Mouse (Mus musculus) fat pad, adult 2 months (tissue): ENCODE data around the gene Ngef.
"Not testable (repeated sequence)": the region's sequence is repeated elsewhere in the genome, so short reads cannot be mapped to it uniquely, and the experiment has no call there.

ENCODE experiments used
- DNase-seq: peaks from one replicate; pipeline ENCODE4 v3.0.0-alpha.2; 2011; ENCODE audit warnings: low read depth, low spot score; ENCODE audit errors: extremely low read depth

Gene Ngef

GRCm38 (mm10) chr1:87482546-87482945 lies 91.1 kb downstream of the Ngef start:
- no peak for DNase-seq

- DNase-seq, result no peak
These were observed 98.4 kb downstream of the Ngef start for GRCm38 (mm10) chr1:87475076-87475895.

- no peak for DNase-seq
These were observed 101.1 kb downstream of the Ngef start for GRCm38 (mm10) chr1:87472576-87472975.

GRCm38 (mm10) chr1:87471914-87472313 lies 101.8 kb downstream of the Ngef start:
- DNase-seq, result no peak

- not testable (repeated sequence) for DNase-seq
These were observed 103.7 kb downstream of the Ngef start, which contains the start of gene Snorc for GRCm38 (mm10) chr1:87469971-87470370. TSS of gene Snorc (plus strand) at chr1:87470271.

- DNase-seq, result no peak
These were observed 105.3 kb downstream of the Ngef start for GRCm38 (mm10) chr1:87468321-87468720.

- DNase-seq, result no peak
These were observed 106.2 kb downstream of the Ngef start for GRCm38 (mm10) chr1:87467469-87467868.

GRCm38 (mm10) chr1:87459856-87460255 lies 113.8 kb downstream of the Ngef start:
- not testable (repeated sequence) for DNase-seq

GRCm38 (mm10) chr1:87458045-87458444 lies 115.6 kb downstream of the Ngef start:
- no peak for DNase-seq

- no peak for DNase-seq
These were observed 117.2 kb downstream of the Ngef start for GRCm38 (mm10) chr1:87456425-87456824.

- DNase-seq, result no peak
These were observed 124.2 kb downstream of the Ngef start for GRCm38 (mm10) chr1:87449432-87449831.

- no peak for DNase-seq
These were observed 126.2 kb downstream of the Ngef start for GRCm38 (mm10) chr1:87447183-87448104.

- DNase-seq, result no peak
These were observed 137.1 kb downstream of the Ngef start for GRCm38 (mm10) chr1:87436583-87436982.

- no peak for DNase-seq
These were observed 138.5 kb downstream of the Ngef start for GRCm38 (mm10) chr1:87435125-87435524.
